Mouse (Mus musculus) hindbrain, embryonic 12.5 days (tissue): ENCODE measurements around the gene Tom1l2. TPM values are rescaled to one million over a fixed set of nuclear protein-coding genes. Genes with fewer than 3 reads are reported as not detected.

ENCODE experiments used
- ATAC-seq: fragments of 200-750 bp; cut with Nextera tagmentation; 2 replicates; pipeline ENCODE4 v1.8.0; 2017; ENCODE audit warnings: moderate TSS enrichment; ENCODE audit not compliant: low FRiP score
- H3K27ac ChIP-seq: fragments of 300-500 bp; sonication (generic); 2 replicates; pipeline ENCODE4 v1.5.1; 2016; ENCODE audit warnings: mild to moderate bottlenecking
- H3K27me3 ChIP-seq: fragments of 300-500 bp; sonication (generic); 2 replicates; pipeline ENCODE4 v1.6.1; 2016; ENCODE audit warnings: mild to moderate bottlenecking
- H3K36me3 ChIP-seq: fragments of 300-500 bp; sonication (generic); 2 replicates; pipeline ENCODE4 v1.6.1; 2016; ENCODE audit warnings: mild to moderate bottlenecking
- H3K4me1 ChIP-seq: fragments of 300-500 bp; sonication (generic); 2 replicates; pipeline ENCODE4 v1.6.1; 2016
- H3K4me2 ChIP-seq: fragments of 300-500 bp; sonication (generic); replicated peaks from 2 replicates; pipeline ENCODE4 v1.6.1; 2016; ENCODE audit warnings: mild to moderate bottlenecking
- H3K4me3 ChIP-seq: fragments of 300-500 bp; sonication (generic); 2 replicates; pipeline ENCODE4 v1.5.1; 2016; ENCODE audit warnings: mild to moderate bottlenecking
- H3K9ac ChIP-seq: fragments of 300-500 bp; sonication (generic); 2 replicates; pipeline ENCODE4 v1.6.1; 2016; ENCODE audit warnings: mild to moderate bottlenecking, moderate library complexity
- H3K9me3 ChIP-seq: fragments of 300-500 bp; sonication (generic); replicated peaks from 2 replicates; pipeline ENCODE4 v1.6.1; 2016; ENCODE audit warnings: mild to moderate bottlenecking
- WGBS: fragments of 180-500 bp; shearing (Covaris S2); methylation state at CpG from one replicate; pipeline ENCODE4 v1.1.7; 2016; 5-methylcytosine and 5-hydroxymethylcytosine counted together
- polyA plus RNA-seq: library from polyadenylated mRNA; unstranded; fragments of >200 nt; fragmentation: Nextera tagmentation; extraction: Ambion mirVana; gene quantifications from 2 replicates; pipeline ENCODE4 v1.2.1, GENCODE M21; 2016

Tom1l2 gene
- polyA plus RNA-seq, 1 experiment from 2014 or later, result 40.8 TPM

GRCm38 (mm10) chr11:60188275-60188853 is 164.3 kb downstream of the Tom1l2 start:
- ATAC-seq, result no peak
- no peak overlapping the region for H3K9ac ChIP-seq
- no peaks in the 10 kb centered on the region for H3K9me3 ChIP-seq
- peaks cover 83% of the 10 kb centered on the region for H3K36me3 ChIP-seq
- H3K27me3 ChIP-seq, result no peaks in the 10 kb centered on the region
- no peak overlapping the region for H3K4me2 ChIP-seq
- no peak overlapping the region for H3K4me3 ChIP-seq
- peaks cover 45% of the 10 kb centered on the region for H3K4me1 ChIP-seq
- WGBS, result 91% methylated on average over 25 of the region's 25 CpGs
- peak overlapping the region; percentile 35; the same call in 1 of the 2 replicates for H3K27ac ChIP-seq

GRCm38 (mm10) chr11:60187070-60187469 is 165.6 kb downstream of the Tom1l2 start:
- no peak overlapping the region for H3K4me3 ChIP-seq
- 90% methylated on average over 11 of the region's 11 CpGs for WGBS
- H3K9me3 ChIP-seq, result no peaks in the 10 kb centered on the region
- peaks cover 72% of the 10 kb centered on the region for H3K36me3 ChIP-seq
- H3K4me1 ChIP-seq, result peaks cover 51% of the 10 kb centered on the region
- H3K27me3 ChIP-seq, result no peaks in the 10 kb centered on the region
- H3K9ac ChIP-seq, result no peak overlapping the region
- H3K4me2 ChIP-seq, result no peak overlapping the region
- no peak for ATAC-seq
- H3K27ac ChIP-seq, result no peak overlapping the region

- Histone ChIP-seq H3K27ac (peak overlapping the region; percentile 90), H3K4me3 (no peak overlapping the region), H3K27me3 (no peaks in the 10 kb centered on the region), H3K9me3 (no peaks in the 10 kb centered on the region), H3K9ac (peak overlapping the region; percentile 49), H3K36me3 (peaks cover 57% of the 10 kb centered on the region), H3K4me2 (0 out of 2 replicates have a peak overlapping the region, but pooled peaks have one; percentile 17), H3K4me1 (peaks cover 65% of the 10 kb centered on the region)
- ATAC-seq, result no peak
- 81% methylated on average over 20 of the region's 20 CpGs for WGBS
Observed at GRCm38 (mm10) chr11:60185396-60186231, 167.1 kb downstream of the Tom1l2 start.

- 42% methylated on average over 22 of the region's 22 CpGs for WGBS
- peak overlapping the region; percentile 17; the same call in 1 of the 2 replicates for H3K4me2 ChIP-seq
- no peaks in the 10 kb centered on the region for H3K27me3 ChIP-seq
- H3K4me1 ChIP-seq, result peaks cover 67% of the 10 kb centered on the region
- peak; percentile 46 for ATAC-seq
- H3K9me3 ChIP-seq, result no peaks in the 10 kb centered on the region
- no peak overlapping the region for H3K4me3 ChIP-seq
- peak overlapping the region; percentile 90 for H3K27ac ChIP-seq
- H3K36me3 ChIP-seq, result peaks cover 47% of the 10 kb centered on the region
- peak overlapping the region; percentile 49 for H3K9ac ChIP-seq
Observed at GRCm38 (mm10) chr11:60184346-60185325, 168.1 kb downstream of the Tom1l2 start.

GRCm38 (mm10) chr11:60182741-60183140 is 170.0 kb downstream of the Tom1l2 start:
- H3K27me3 ChIP-seq, result no peaks in the 10 kb centered on the region
- no peak overlapping the region for H3K4me3 ChIP-seq
- H3K4me2 ChIP-seq, result no peak overlapping the region
- peak overlapping the region; percentile 25; the same call in 1 of the 2 replicates for H3K9ac ChIP-seq
- peak overlapping the region; percentile 90 for H3K27ac ChIP-seq
- H3K4me1 ChIP-seq, result peaks cover 81% of the 10 kb centered on the region
- no peak for ATAC-seq
- H3K36me3 ChIP-seq, result peaks cover 29% of the 10 kb centered on the region
- no peaks in the 10 kb centered on the region for H3K9me3 ChIP-seq
- 58% methylated on average over 2 of the region's 2 CpGs for WGBS

DNA sequence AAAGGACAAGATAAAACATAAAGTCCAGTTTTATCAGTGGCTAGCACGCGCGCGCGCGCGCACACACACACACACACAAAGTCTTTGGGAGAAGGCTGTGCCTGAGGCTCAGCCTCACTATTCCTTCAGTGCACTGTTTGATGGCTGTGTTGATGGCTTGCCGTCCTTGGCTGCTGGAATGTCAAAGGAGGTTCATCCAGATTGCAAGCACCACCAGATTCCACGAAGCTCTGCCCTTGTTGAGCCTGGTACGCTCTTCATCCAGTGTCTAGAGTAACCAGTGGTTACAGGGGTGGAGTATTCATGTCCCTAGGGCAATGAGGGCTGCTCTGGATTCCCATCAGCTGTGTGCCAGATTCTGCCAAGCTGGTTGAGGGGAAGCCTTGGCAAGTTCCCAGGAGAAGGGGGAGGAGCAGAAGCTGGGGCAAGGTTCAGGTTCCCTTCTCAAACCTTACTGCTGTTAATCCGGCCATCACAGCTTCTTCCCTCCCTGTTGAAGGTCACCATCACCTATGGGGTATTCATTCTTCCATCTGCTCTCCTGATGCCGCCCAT is 170.5 kb downstream of the Tom1l2 start:
- no peaks in the 10 kb centered on the region for H3K9me3 ChIP-seq
- no peak overlapping the region for H3K9ac ChIP-seq
- no peak overlapping the region for H3K4me3 ChIP-seq
- H3K4me1 ChIP-seq, result peaks cover 87% of the 10 kb centered on the region
- WGBS, result 80% methylated on average over 12 of the region's 12 CpGs
- H3K4me2 ChIP-seq, result no peak overlapping the region
- H3K36me3 ChIP-seq, result peaks cover 23% of the 10 kb centered on the region
- no peak for ATAC-seq
- H3K27ac ChIP-seq, result peak overlapping the region; percentile 90
- H3K27me3 ChIP-seq, result no peaks in the 10 kb centered on the region

DNA sequence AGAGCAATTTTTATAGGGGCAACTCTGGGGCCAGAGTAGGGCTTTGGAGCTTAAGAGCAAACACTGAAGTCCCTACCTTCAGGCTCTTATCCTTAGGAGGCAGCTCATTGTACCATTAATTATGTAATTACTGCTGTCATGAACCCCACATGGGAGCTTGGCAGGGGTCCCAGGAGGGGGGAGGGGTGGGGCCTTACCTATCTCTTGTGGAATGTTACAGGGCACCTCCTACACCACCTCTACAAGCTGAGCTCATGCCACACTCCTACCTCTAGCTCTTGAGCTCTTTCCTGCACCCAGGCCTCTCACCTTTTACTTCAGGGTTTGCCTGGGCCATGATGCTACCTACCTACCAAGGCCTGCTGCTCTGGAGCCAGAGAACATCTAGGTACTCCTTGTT is 174.2 kb downstream of the Tom1l2 start:
- ATAC-seq, result no peak
- peaks cover 87% of the 10 kb centered on the region for H3K4me1 ChIP-seq
- no peaks in the 10 kb centered on the region for H3K36me3 ChIP-seq
- peak overlapping the region; percentile 98 for H3K4me2 ChIP-seq
- peak overlapping the region; percentile 99 for H3K27ac ChIP-seq
- H3K4me3 ChIP-seq, result no peak overlapping the region
- no peaks in the 10 kb centered on the region for H3K27me3 ChIP-seq
- no peak overlapping the region for H3K9ac ChIP-seq
- no peaks in the 10 kb centered on the region for H3K9me3 ChIP-seq

DNA sequence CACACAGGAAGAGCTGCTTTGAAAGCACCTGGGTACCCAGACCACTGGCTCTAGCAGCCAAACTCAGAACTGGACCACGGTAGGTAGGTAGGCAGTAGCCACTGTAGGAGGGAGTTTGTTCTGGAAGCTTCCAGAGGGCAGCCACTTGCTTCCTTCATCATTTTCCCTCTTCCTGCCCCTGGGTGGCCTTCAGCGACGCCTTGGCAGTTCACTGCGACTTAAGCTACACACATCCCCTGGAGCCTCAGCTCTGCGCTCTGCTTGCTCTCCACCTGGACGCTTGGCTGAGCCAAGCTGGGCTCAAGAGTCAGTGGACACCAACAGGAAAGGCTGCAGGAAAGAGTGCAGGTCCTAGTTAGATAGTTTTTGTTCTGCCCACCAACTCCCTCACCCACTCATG is 174.7 kb downstream of the Tom1l2 start:
- H3K4me3 ChIP-seq, result peak overlapping the region; percentile 64
- WGBS, result 51% methylated on average over 6 of the region's 6 CpGs
- H3K27ac ChIP-seq, result peak overlapping the region; percentile 99
- no peaks in the 10 kb centered on the region for H3K27me3 ChIP-seq
- H3K9ac ChIP-seq, result peak overlapping the region; percentile 76
- peak overlapping the region; percentile 98 for H3K4me2 ChIP-seq
- H3K36me3 ChIP-seq, result no peaks in the 10 kb centered on the region
- peaks cover 86% of the 10 kb centered on the region for H3K4me1 ChIP-seq
- ATAC-seq, result no peak
- H3K9me3 ChIP-seq, result no peaks in the 10 kb centered on the region

GRCm38 (mm10) chr11:60176975-60177657 is 175.6 kb downstream of the Tom1l2 start:
- H3K4me2 ChIP-seq, result peak overlapping the region; percentile 98
- peaks cover 80% of the 10 kb centered on the region for H3K4me1 ChIP-seq
- WGBS, result under 1% methylated on average over 42 of the region's 42 CpGs
- H3K4me3 ChIP-seq, result peak overlapping the region; percentile 64
- no peaks in the 10 kb centered on the region for H3K36me3 ChIP-seq
- no peaks in the 10 kb centered on the region; the same call in 1 of the 2 replicates for H3K27me3 ChIP-seq
- ATAC-seq, result peak; percentile 66
- peak overlapping the region; percentile 76 for H3K9ac ChIP-seq
- H3K27ac ChIP-seq, result peak overlapping the region; percentile 99
- H3K9me3 ChIP-seq, result no peaks in the 10 kb centered on the region
